Mouse (Mus musculus) ES-E14 (cell line): ENCODE results near the gene Exosc5. TPM values are rescaled to one million over a fixed set of nuclear protein-coding genes. Genes with fewer than 3 reads are reported as not detected.

Experiments used
- DNase-seq: peaks from one replicate; pipeline ENCODE4 v3.0.0-alpha.2; 2013; ENCODE audit warnings: low read depth, low spot score
- H3K27ac ChIP-seq: 2 replicates; pipeline ENCODE4 v1.5.1; 2012; ENCODE audit warnings: low read depth, mild to moderate bottlenecking, low read length, moderate library complexity, mixed read lengths; ENCODE audit not compliant: poor library complexity, insufficient read depth, severe bottlenecking
- H3K36me3 ChIP-seq: 2 replicates; pipeline ENCODE4 v1.6.1; 2012; ENCODE audit warnings: mild to moderate bottlenecking, low read length, moderate library complexity, mixed read lengths; ENCODE audit not compliant: control insufficient read depth, poor library complexity, insufficient read depth, severe bottlenecking
- H3K4me1 ChIP-seq, 2 experiments: fragments of 150-350 bp in 1 of 2; sonication (generic) in 1 of 2; 2 replicates each; pipeline ENCODE4 v1.6.1; 2012; ENCODE audit warnings: low read length in 2 of 2, mild to moderate bottlenecking in 1 of 2, mixed read lengths in 1 of 2; ENCODE audit not compliant: control insufficient read depth in 2 of 2, insufficient read depth in 2 of 2, poor library complexity in 1 of 2
- H3K4me3 ChIP-seq, 2 experiments: fragments of 150-350 bp in 1 of 2; sonication (generic) in 1 of 2; 2 replicates each; pipeline ENCODE4 v1.5.1; 2012; ENCODE audit warnings: low read length in 2 of 2, low read depth in 1 of 2, mild to moderate bottlenecking in 1 of 2, mixed read lengths in 1 of 2; ENCODE audit not compliant: insufficient read depth in 1 of 2, poor library complexity in 1 of 2, severe bottlenecking in 1 of 2
- H3K9ac ChIP-seq: 2 replicates; pipeline ENCODE4 v1.6.1; 2012; ENCODE audit warnings: low read depth, mild to moderate bottlenecking, low read length, mixed read lengths; ENCODE audit not compliant: poor library complexity, insufficient read depth, severe bottlenecking
- H3K9me3 ChIP-seq: fragments of 150-350 bp; sonication (generic); 2 replicates; pipeline ENCODE4 v1.6.1; 2012; ENCODE audit warnings: low read depth, mild to moderate bottlenecking, low read length; ENCODE audit not compliant: control insufficient read depth, insufficient read depth
- CHD2 ChIP-seq: IDR thresholded peaks from 2 replicates; pipeline ENCODE4 v1.6.1; 2014; ENCODE audit warnings: mild to moderate bottlenecking, low read depth, low read length, inconsistent platforms
- HCFC1 ChIP-seq: IDR thresholded peaks from 2 replicates; pipeline ENCODE4 v1.6.1; 2012; ENCODE audit warnings: low read length, inconsistent platforms, borderline replicate concordance; ENCODE audit not compliant: insufficient read depth
- MAFK ChIP-seq: IDR thresholded peaks from 2 replicates; pipeline ENCODE4 v1.6.1; 2014; ENCODE audit warnings: mild to moderate bottlenecking, low read depth, low read length, inconsistent platforms; ENCODE audit not compliant: insufficient read depth
- ZC3H11A ChIP-seq: IDR thresholded peaks from 2 replicates; pipeline ENCODE4 v1.6.1; 2012; ENCODE audit warnings: low read depth, mild to moderate bottlenecking, inconsistent platforms, low read length, borderline replicate concordance
- ZNF384 ChIP-seq: IDR thresholded peaks from 2 replicates; pipeline ENCODE4 v1.6.1; 2012; ENCODE audit warnings: low read depth, low read length, inconsistent platforms
- in situ Hi-C, 2 experiments: fragments of 600-800 bp; cut with MboI; formaldehyde crosslinking; loops; one replicate each; pipeline ENCODE4 v1.15.1; 2025; ENCODE audit warnings: low sequenced_read_pairs in 2 of 2, inconsistent platforms in 1 of 2; ENCODE audit not compliant: unreplicated experiment in 2 of 2
- total RNA-seq: library from RNA; depleted of rRNA; stranded (reverse); fragments of 300-350 nt; gene quantifications from 2 replicates; pipeline ENCODE4 v1.2.3, GENCODE M21; 2012

Exosc5 gene
- total RNA-seq, 1 experiment = 170 TPM

GRCm38 (mm10) chr7:25619722-25619991 is 39.3 kb upstream of the Exosc5 start:
- H3K27ac ChIP-seq = no peak overlapping the region
- no peak for TF ChIP-seq ZC3H11A
- no peak for TF ChIP-seq HCFC1
- TF ChIP-seq MAFK = no peak
- TF ChIP-seq ZNF384 = no peak
- no peak for TF ChIP-seq CHD2
- H3K9me3 ChIP-seq = no peaks in the 10 kb centered on the region
- H3K9ac ChIP-seq = peak overlapping the region; percentile 91
- peaks cover 17% of the 10 kb centered on the region for H3K36me3 ChIP-seq
- in situ Hi-C loops = no loop called here
- no peak for DNase-seq
- H3K4me1 ChIP-seq = peaks cover 1 to 15% of the 10 kb centered on the region in 2 experiments; a peak in 3 of 4 replicates
- H3K4me3 ChIP-seq = peak overlapping the region; percentile 83 to 87

- no peak for TF ChIP-seq HCFC1
- no peak for TF ChIP-seq MAFK
- TF ChIP-seq CHD2 = no peak
- TF ChIP-seq ZC3H11A = no peak
- TF ChIP-seq ZNF384 = no peak
- in situ Hi-C loops = no loop called here
- peak overlapping the region; percentile 83 to 87 for H3K4me3 ChIP-seq
- H3K36me3 ChIP-seq = peaks cover 20% of the 10 kb centered on the region
- peaks cover 1 to 13% of the 10 kb centered on the region in 2 experiments; a peak in 3 of 4 replicates for H3K4me1 ChIP-seq
- H3K9ac ChIP-seq = peak overlapping the region; percentile 91; the same call in 1 of the 2 replicates
- no peaks in the 10 kb centered on the region for H3K9me3 ChIP-seq
- no peak for DNase-seq
- no peak overlapping the region for H3K27ac ChIP-seq
These were observed 38.9 kb upstream of the Exosc5 start for GRCm38 (mm10) chr7:25620101-25620500.

GRCm38 (mm10) chr7:25620751-25621150 is 38.2 kb upstream of the Exosc5 start:
- no peaks in the 10 kb centered on the region for H3K9me3 ChIP-seq
- H3K4me1 ChIP-seq = peaks cover 1 to 13% of the 10 kb centered on the region in 2 experiments; a peak in 3 of 4 replicates
- no peak overlapping the region for H3K4me3 ChIP-seq
- in situ Hi-C loops = no loop called here
- H3K36me3 ChIP-seq = peaks cover 22% of the 10 kb centered on the region
- TF ChIP-seq ZC3H11A (no peak), MAFK (no peak), HCFC1 (no peak), ZNF384 (no peak), CHD2 (no peak)
- DNase-seq = no peak
- no peak overlapping the region for H3K9ac ChIP-seq
- H3K27ac ChIP-seq = no peak overlapping the region

GRCm38 (mm10) chr7:25623857-25624370 is 35.0 kb upstream of the Exosc5 start:
- H3K27ac ChIP-seq = no peak overlapping the region
- peaks cover 22% of the 10 kb centered on the region for H3K36me3 ChIP-seq
- H3K4me3 ChIP-seq = no peak overlapping the region
- TF ChIP-seq MAFK (no peak), ZC3H11A (no peak), ZNF384 (no peak), CHD2 (no peak), HCFC1 (no peak)
- in situ Hi-C loops = no loop called here
- H3K9ac ChIP-seq = no peak overlapping the region
- DNase-seq = no peak
- peaks cover 0 to 19% of the 10 kb centered on the region in 2 experiments; a peak in 3 of 4 replicates for H3K4me1 ChIP-seq
- H3K9me3 ChIP-seq = no peaks in the 10 kb centered on the region

GRCm38 (mm10) chr7:25624851-25625250 is 34.1 kb upstream of the Exosc5 start:
- Histone ChIP-seq H3K9ac (no peak overlapping the region), H3K4me3 (no peak overlapping the region), H3K27ac (no peak overlapping the region), H3K9me3 (no peaks in the 10 kb centered on the region), H3K36me3 (peaks cover 26% of the 10 kb centered on the region), H3K4me1 (peaks cover 0 to 19% of the 10 kb centered on the region in 2 experiments; a peak in 3 of 4 replicates)
- TF ChIP-seq HCFC1 = no peak
- no peak for TF ChIP-seq CHD2
- TF ChIP-seq MAFK = no peak
- no peak for TF ChIP-seq ZNF384
- TF ChIP-seq ZC3H11A = no peak
- in situ Hi-C loops = no loop called here
- DNase-seq = no peak
